Mouse (Mus musculus): Measurements from ENCODE around the gene Hcn1.
A peak's percentile ranks its signal among the peaks of the same experiment; 100 is the strongest.

Hcn1 gene

GRCm38 (mm10) chr13:117602181-117602580, at the start of gene Hcn1:
Gene Hcn1 (plus strand): TSS chr13:117602320.
- DNase-seq: peak; percentile 88

DNA sequence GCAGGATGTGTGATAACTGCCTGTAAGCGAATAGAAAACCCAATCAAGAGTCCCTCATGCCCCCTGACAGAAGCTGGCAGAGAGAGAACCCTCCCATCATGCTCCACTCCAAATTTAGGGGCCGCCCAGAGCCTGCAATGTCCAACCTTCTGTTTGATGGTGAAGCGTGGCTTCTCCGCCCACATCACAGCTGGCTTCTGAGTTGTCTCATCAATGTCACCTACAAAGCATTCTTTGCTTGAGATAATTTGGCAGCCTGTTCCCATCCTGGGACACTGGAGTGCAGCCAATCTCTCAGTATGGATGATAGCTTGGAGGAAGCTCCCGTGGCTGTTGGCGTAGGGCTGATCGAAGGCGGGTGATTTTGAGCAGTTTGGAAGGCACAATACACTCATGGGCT, 34.9 kb upstream of the Hcn1 start:
- DNase-seq: no peak

GRCm38 (mm10) chr13:117571747-117572146, 30.4 kb upstream of the Hcn1 start:
- DNase-seq: peak; percentile 11

DNA sequence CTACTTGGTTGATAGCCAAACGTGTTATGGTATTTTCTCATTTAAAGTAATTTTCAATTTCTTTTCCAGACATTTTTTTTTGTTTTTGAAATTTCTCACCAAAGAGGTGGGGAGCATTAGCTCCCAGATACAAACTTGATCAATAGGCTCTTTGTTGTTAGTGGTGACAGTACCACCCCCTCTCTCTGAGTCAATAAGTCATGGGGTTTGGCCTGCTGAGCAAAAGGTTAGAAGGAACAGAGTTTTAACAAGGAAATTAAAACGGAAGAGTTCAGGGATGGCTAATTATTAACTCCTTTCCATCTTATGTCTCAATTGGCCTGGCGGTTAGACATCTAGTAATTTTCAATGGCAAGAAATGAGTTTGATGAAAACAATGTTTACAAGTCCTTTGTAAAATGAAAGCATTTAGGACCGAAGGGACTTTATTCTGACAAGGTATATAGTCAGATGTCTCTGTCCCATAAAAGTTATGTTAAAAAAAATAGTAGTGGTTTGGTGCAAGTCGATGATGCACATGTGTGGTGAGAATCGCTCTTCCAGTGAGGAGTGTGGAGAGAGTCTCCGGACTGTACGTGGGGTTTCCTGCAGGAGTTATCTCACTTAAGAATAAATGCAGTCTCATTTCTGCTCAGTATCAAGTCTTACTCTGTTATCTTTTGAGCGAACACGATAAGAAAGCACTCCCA, 7.5 kb upstream of the Hcn1 start:
- DNase-seq: peak; percentile 8

DNA sequence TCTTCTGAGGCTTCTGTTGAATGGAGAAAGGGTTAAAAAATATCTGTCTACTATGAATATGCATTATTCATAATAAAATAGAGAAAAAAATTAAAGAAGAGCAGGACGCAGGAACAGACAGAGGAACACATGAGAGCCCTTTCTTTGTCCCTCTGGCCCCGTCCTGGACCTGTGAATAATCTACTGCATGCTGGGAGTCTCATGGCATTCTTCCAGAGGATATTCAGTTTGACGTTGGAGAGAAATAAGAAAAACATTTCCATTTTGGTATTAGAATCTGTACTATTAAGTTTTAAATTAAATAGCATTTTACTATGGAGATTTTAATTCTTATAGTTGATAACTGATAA, 7.0 kb upstream of the Hcn1 start:
- DNase-seq: no peak

- no peak for DNase-seq
Measured at GRCm38 (mm10) chr13:117601331-117601965, 672 bp upstream of the Hcn1 start.

DNA sequence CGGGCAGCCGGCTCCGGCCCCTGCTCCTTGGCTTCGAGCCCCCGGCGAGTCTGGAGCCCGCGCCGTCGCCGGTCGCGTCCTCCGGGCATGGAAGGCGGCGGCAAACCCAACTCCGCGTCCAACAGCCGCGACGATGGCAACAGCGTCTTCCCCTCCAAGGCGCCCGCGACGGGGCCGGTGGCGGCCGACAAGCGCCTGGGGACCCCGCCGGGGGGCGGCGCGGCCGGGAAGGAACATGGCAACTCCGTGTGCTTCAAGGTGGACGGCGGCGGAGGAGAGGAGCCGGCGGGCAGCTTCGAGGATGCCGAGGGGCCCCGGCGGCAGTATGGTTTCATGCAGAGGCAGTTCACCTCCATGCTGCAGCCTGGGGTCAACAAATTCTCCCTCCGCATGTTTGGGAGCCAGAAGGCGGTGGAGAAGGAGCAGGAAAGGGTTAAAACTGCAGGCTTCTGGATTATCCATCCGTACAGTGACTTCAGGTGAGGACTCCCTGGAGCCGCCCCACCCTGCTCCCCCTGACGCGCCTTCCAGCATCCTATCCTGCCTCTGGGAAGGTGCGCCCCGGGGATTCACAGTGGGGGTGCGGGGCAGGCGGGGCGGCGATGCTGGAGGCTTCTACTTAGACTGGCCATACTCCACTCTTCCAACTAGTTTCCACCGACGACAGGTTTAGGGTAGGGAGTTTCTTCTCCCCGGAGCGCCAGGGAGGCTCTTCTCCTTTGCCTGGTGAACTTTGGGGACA, 668 bp downstream of the Hcn1 start:
- DNase-seq: no peak

DNA sequence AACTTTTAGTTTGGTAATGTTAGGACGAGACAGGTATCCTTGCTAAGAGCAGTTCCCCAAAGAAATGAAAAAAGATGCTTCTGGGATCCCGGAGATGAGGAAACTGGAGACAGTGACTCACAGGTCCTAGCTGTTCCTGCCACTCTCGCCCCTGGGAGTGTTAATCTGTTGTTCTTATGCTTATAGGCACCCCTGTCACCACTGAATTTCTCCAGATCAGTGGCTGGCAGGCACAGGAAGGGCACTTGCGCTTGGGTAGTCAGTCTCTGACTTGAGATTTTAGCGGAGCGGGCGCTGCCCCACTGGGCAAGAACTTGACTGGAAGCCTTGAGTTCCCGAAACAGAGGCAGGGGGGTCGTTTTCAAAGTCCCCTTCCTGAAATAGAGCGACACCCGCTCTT, 1.3 kb downstream of the Hcn1 start:
- no peak for DNase-seq

GRCm38 (mm10) chr13:117604073-117604472, 2.0 kb downstream of the Hcn1 start:
- peak; percentile 80 for DNase-seq

- no peak for DNase-seq
Measured at GRCm38 (mm10) chr13:117604971-117605750, 3.0 kb downstream of the Hcn1 start.

DNA sequence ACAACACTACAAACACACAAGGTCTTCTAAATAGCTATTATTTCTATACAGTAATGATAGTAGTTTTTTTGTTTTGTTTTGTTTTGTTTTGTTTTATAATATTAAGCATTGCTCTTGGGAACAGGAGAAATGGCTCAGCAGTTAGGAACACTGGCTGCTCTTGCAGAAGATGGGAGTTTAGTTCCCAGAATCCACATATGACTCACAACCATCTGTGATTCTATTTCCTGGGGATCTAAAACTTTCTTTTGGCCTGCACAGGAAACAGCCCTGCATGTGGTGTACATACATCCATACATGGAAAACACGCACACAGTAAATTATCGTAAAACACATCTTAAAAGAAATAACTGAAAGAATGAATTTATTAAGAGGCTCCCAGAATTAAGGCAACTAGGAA, 9.8 kb downstream of the Hcn1 start:
- DNase-seq: no peak

GRCm38 (mm10) chr13:117619544-117619943, 17.4 kb downstream of the Hcn1 start:
- DNase-seq: no peak

DNA sequence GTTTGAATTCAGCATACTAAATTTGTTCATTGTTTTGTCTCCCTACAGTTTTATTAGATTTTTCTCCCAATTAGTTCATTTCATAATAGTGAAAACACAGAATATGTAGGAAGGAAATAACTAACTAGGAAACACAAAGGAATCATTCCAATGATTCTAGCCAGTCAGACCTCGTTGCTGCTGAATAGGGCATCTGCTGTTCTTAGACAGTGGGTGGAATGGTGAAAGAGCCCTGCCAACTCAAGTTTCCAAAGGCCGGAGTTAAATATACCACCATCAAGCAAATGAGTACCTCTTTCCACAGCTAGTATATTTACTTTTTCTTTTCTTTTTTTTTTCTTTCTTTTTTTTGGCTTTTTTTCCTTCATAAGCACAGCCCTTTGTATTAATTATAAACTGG, 55.4 kb downstream of the Hcn1 start:
- DNase-seq: no peak

GRCm38 (mm10) chr13:117658414-117659175, 56.5 kb downstream of the Hcn1 start:
- no peak for DNase-seq

DNA sequence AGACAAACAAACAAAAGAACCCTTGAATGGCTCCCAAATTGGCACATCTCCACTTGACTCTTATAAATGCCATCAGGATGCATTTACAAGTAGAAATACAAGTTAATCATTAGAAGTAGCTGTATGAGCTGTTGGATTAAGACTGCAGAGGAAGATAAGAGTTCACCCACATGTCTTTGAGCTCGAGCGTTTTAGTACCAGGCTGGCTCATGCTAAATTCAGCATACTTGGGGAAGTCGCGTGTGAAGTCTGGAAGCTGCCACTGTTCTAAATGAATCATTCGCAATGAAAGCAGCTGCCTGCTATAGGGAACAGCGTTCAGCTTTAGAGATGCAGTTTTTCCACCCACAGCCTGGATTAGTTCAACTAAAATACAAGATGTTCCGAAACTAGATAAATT, 57.4 kb downstream of the Hcn1 start:
- DNase-seq: peak; percentile 4

GRCm38 (mm10) chr13:117662661-117663060, 60.5 kb downstream of the Hcn1 start:
- no peak for DNase-seq

DNA sequence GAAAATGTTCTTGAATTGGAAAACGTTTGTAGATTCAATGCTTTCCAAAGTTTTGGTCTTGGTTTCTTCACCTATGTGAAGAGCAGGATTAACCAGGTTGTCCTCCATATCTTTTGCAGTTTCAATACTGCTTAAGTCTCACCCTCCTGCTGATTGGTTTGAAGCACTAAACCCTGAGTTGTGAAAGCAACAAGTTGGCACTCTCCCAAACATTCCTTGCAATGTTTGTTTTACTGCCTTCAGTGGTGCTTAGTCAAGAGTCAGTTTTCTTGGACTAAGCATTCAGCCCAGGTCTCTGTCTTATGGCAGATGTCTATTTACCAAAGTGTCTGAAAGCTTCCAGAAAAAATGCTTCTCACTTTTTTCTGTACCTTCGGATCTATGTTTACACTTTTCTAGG, 67.2 kb downstream of the Hcn1 start:
- no peak for DNase-seq

GRCm38 (mm10) chr13:117671851-117672250, 69.7 kb downstream of the Hcn1 start:
- no peak for DNase-seq

DNA sequence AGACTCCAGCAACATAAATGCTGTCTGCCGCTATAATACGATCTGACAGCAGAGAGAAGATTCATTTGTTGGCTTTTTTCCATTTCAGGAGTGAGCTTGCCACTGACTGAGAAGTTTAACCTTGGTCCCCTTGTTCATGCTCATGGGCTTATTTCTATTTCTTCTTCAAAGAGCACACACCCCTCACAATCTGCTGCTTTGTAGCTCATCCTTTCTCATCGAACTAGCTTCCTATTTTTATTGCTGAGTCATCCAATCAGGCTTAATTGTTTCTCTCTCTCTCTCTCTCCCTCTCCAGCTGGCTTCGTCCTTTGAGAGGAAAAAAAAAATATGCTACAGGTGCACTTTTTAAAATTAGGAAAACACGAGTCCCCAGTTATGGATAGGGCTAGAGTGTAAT, 74.3 kb downstream of the Hcn1 start:
- no peak for DNase-seq

DNA sequence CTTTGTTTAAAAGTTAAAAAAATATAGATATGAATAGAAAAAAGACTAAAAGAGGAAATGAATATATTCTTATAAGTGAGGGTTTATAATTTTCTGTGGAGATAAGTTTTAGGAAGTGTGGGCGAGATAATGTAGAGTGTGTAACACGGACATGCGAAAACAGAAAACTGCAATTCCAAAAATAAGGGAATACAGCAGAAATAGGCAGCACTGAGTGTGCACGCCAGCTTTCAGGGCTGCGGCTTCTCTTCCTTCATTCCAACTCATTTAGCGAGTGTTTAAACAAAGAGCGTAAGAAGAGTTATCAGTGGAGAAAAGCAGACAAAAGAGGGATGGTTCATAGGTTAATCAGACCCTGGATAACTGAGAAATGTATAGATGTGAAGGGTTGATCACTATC, 85.5 kb downstream of the Hcn1 start:
- no peak for DNase-seq

DNA sequence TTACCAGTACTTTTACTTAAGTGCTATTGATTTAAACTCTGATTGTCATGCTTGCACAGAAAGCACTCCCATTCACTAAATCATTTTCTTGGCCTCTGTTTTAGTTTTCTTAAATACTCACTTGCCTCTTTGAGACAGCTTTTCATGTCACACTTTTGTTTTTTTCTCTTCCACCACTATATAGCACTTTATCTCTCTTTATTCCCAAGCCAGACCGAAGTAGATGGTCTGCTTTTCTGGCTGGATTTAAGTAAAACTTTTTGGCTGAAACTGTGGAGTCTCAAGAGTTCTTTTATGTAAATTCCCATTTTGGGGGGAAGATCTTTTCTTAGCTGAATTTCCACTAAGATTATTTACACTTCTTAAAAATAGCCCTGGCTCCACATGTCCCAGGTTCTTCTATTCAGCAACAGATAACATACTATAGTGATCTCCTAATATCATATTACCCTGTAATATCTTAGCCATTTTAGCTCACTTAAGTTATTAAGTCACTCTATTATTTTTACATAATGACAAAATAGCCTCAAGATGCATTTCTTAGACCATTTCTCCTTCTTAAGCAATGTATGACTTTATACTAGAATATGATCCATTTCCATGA, 92.7 kb downstream of the Hcn1 start:
- no peak for DNase-seq

DNA sequence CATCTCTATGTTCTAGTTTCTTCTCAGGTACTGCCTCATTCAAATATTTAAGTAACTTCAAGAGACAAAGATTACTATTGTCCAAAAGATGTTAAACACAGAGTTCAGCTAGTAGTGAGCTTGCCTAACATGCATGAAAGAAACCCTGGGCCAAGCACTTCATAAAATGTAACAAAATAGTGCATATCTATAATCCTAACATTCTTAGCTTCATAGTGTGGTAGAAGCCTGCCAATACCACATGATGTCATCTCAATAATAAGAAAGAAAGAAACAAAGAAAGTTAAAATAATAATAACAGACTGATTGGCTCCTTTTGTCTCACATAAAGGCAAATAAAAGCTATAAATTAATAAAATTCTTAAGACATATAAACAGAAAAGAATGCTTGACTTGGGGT, 103.5 kb downstream of the Hcn1 start:
- DNase-seq: no peak
